Mouse (Mus musculus): ENCODE measurements at regions not wholly inside any gene's neighbourhood (a gene's known extent, or its start where the extent isn't known, plus 50 kb on each side); places are given as distances from the start of the nearest gene placed in this dataset.

DNA sequence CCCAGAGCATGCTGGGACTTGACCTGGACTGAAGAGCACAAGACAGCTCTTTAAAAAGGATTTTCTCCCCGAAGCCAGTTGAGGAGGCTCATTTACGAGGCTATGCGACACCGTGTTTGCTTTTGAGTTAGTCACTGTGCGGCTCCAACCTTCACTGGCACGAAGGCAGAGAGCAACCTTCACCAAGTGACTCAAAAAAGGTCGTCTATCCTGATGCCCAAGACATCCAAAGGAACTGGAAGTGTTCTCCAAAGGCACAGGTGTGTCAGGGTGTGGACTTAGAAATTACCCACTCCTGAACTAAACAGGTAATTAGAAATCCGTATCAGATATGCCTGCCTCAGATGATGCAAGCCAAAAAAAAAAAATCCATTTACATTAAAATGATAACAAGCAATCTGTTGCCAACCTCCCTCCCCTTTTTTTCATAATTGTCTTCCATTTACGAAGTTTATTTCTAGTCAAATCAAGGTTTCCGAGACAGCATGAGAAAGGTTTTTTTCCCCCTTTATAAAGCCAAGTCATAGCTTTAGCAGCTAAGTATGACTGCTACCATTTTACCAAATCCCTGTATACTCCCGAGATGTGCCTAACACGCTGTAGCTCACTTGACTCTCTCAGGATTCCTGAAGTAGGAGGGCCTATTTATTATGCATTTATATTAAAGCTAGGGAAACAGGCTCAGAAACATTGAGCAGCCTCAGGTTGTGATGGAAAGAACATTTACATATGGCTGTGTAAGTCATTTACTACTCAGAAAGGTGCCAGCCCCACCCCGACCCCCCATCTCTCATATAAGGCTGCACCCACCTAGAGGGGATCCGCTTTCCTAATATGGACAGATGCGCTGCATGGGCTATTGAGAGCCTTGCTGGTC, 110.3 kb upstream of the Cpm start:
- WGBS, result 77% methylated on average over 15 of the region's 15 CpGs
- Histone ChIP-seq H3K27me3 (ENCODE audit: control insufficient read depth, insufficient read depth, low read length) (no peaks in the 10 kb centered on the region), H3K4me2 (ENCODE audit: low read depth, low read length) (no peak overlapping the region), H3K9ac (ENCODE audit: low read length) (no peak overlapping the region), H3K4me1 (ENCODE audit: control insufficient read depth, insufficient read depth, low read length) (no peaks in the 10 kb centered on the region; the same call in 1 of the 2 replicates), H3K4me3 (ENCODE audit: low read length) (no peak overlapping the region), H3K36me3 (ENCODE audit: control insufficient read depth, insufficient read depth) (no peaks in the 10 kb centered on the region), H3K9me3 (replicated peaks; ENCODE audit: control insufficient read depth, low read length) (no peaks in the 10 kb centered on the region), H3K27ac (ENCODE audit: low read length) (no peak overlapping the region)
- no peak for ATAC-seq (replicated peaks; ENCODE audit: extremely low read depth, insufficient read depth, low FRiP score)

DNA sequence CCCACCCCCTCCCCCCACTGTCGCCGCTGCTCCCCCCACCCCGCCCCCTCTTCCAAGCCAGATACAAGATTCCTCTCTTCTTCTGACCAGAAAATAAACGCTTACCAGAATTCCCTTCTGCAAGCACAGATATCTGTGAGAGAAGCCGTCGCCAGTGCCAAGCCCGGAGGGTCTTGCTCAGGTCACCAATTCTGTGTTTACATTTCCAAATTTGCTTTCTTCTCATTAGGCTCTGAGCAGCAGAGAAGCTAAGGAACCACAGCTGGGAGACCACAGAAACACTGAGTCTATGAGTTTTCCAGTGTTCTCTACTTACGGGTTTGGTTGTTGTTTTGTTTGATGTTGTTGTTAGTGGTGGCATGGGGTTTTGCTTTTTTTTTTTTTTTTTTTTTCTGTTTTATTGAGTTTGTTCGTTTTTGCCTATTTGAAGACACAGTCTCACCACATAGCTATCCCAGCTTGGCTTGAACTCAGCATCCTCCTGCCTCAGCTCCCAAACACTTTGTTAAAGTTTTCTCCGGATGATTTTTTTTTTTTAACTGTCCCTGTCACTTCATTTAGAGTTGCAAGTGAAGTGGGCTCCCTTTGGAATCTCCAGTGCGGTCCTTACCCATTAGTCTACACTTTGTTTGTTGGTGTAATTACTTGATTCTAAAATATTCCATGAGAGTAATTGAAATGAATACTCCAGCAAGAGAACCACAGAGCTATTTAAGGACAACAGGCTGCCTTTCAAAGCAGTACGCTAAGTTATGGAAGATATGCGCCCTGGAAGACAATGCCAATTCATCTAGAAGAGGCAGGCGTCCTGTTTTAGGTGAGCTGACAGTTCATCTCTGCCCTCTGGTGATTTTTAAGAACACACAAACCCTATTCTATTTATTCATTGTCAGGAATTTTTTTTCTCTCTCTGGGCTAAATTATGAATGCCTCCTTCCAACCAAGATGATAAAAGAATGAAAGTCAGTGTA, 111.2 kb upstream of the Cpm start:
- Histone ChIP-seq H3K36me3 (ENCODE audit: control insufficient read depth, insufficient read depth) (no peaks in the 10 kb centered on the region), H3K4me1 (ENCODE audit: control insufficient read depth, insufficient read depth, low read length) (no peaks in the 10 kb centered on the region; the same call in 1 of the 2 replicates), H3K9me3 (replicated peaks; ENCODE audit: control insufficient read depth, low read length) (no peaks in the 10 kb centered on the region), H3K27ac (ENCODE audit: low read length) (no peak overlapping the region), H3K4me3 (ENCODE audit: low read length) (no peak overlapping the region), H3K9ac (ENCODE audit: low read length) (no peak overlapping the region), H3K27me3 (ENCODE audit: control insufficient read depth, insufficient read depth, low read length) (no peaks in the 10 kb centered on the region), H3K4me2 (ENCODE audit: low read depth, low read length) (no peak overlapping the region)
- ATAC-seq (replicated peaks; ENCODE audit: extremely low read depth, insufficient read depth, low FRiP score), result no peak
- WGBS, result 43% methylated on average over 14 of the region's 14 CpGs

DNA sequence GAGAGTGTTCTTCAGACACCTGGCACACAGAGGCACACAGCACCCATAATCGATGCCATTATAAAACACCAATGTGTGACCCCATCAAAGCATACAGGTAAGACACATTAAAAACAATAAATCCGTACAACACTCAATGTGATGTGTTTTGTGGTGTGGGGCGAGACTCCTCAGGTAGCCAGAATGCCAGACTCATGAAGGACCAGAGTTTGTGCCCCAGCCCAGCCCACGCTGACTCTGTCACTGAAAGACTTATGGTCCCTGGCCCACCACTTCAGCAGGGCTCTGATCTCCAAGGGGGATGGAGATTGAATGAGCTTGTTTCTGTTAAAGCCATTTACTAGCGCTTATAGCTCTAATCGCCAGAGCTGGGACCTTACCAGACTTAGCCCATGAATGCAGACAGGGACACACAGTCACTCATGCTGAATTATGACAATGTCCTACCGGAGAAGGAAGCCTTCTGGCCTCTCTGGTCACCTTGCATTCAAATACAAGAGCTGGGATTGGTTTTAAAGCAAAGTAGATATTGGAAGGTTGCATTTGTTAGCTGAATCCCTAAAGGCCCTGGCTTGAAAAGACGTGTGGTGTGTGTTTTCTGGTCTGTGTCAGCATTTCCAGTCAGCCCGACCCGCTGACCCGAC, 112.1 kb upstream of the Cpm start:
- H3K9me3 ChIP-seq (replicated peaks; ENCODE audit: control insufficient read depth, low read length), result no peaks in the 10 kb centered on the region
- H3K9ac ChIP-seq (ENCODE audit: low read length), result no peak overlapping the region
- H3K36me3 ChIP-seq (ENCODE audit: control insufficient read depth, insufficient read depth), result no peaks in the 10 kb centered on the region
- WGBS, result 61% methylated on average over 11 of the region's 11 CpGs
- ATAC-seq (replicated peaks; ENCODE audit: extremely low read depth, insufficient read depth, low FRiP score), result no peak
- H3K27me3 ChIP-seq (ENCODE audit: control insufficient read depth, insufficient read depth, low read length), result no peaks in the 10 kb centered on the region
- H3K4me1 ChIP-seq (ENCODE audit: control insufficient read depth, insufficient read depth, low read length), result no peaks in the 10 kb centered on the region; the same call in 1 of the 2 replicates
- H3K4me3 ChIP-seq (ENCODE audit: low read length), result no peak overlapping the region
- no peak overlapping the region for H3K27ac ChIP-seq (ENCODE audit: low read length)
- H3K4me2 ChIP-seq (ENCODE audit: low read depth, low read length), result no peak overlapping the region

DNA sequence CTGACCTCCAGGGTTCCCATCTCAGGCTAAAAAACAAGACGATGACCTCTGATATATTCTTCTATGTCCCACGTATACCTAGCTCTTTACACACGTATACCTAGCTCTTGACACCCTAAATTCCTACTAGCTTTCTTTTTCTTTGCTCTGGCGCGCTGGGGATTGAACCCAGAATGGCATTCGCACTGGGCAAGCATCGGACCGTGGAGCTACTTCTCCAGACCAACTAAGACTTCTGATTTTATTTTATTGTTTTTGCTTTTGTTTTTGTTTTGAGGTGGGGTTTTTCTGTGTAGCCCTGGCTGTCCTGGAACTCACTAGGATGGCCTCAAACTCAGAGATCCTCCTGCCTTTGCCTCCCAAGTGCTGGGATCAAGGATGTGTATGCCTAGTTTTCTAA, 112.8 kb upstream of the Cpm start:
- ATAC-seq (replicated peaks; ENCODE audit: extremely low read depth, insufficient read depth, low FRiP score), result no peak

DNA sequence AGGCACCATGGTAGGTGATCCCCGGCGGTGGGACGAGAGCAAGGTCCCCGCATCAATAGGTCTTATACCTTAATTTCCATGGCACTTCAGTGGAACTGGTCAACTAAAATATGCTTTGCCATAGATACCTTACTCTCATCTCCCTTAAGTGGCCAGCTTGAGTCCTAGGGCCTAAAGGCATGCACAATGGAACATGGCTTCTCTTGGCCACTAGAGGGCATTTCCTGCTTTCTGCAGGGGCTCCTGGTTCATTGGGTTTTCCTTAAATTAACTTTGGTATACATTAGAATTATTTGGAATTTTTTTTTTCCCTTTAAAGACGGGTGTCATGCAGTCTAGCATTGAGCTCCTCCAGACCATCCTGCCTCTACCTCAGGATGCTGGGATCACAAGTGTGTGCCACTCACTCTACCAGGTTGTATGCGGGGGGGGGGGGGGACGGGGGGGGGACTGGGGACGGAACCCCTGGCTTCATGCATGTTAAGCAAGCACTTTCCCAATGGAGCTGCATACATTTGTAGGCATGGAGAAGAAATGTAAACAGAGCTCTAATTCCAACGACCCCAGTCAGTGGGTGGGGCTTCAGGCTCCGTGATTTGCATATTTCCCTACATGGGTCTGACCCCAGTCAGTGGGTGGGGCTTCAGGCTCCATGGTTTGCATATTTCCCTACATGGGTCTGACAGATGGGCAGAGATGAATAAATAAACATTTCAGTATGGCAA, 113.4 kb upstream of the Cpm start:
- no peaks in the 10 kb centered on the region for H3K9me3 ChIP-seq (replicated peaks; ENCODE audit: control insufficient read depth, low read length)
- H3K27ac ChIP-seq (ENCODE audit: low read length), result no peak overlapping the region
- H3K4me1 ChIP-seq (ENCODE audit: control insufficient read depth, insufficient read depth, low read length), result no peaks in the 10 kb centered on the region; the same call in 1 of the 2 replicates
- no peak overlapping the region for H3K4me3 ChIP-seq (ENCODE audit: low read length)
- H3K9ac ChIP-seq (ENCODE audit: low read length), result no peak overlapping the region
- 62% methylated on average over 10 of the region's 10 CpGs for WGBS
- H3K4me2 ChIP-seq (ENCODE audit: low read depth, low read length), result no peak overlapping the region
- H3K36me3 ChIP-seq (ENCODE audit: control insufficient read depth, insufficient read depth), result no peaks in the 10 kb centered on the region
- H3K27me3 ChIP-seq (ENCODE audit: control insufficient read depth, insufficient read depth, low read length), result no peaks in the 10 kb centered on the region
- no peak for ATAC-seq (replicated peaks; ENCODE audit: extremely low read depth, insufficient read depth, low FRiP score)

More for the DNA sequence above, 112.8 kb upstream of the Cpm start:
- no peak overlapping the region for H3K4me2 ChIP-seq (ENCODE audit: low read depth, low read length)
- H3K27ac ChIP-seq (ENCODE audit: low read length), result no peak overlapping the region
- H3K9me3 ChIP-seq (replicated peaks; ENCODE audit: control insufficient read depth, low read length), result no peaks in the 10 kb centered on the region
- no peaks in the 10 kb centered on the region; the same call in 1 of the 2 replicates for H3K4me1 ChIP-seq (ENCODE audit: control insufficient read depth, insufficient read depth, low read length)
- H3K36me3 ChIP-seq (ENCODE audit: control insufficient read depth, insufficient read depth), result no peaks in the 10 kb centered on the region
- 83% methylated on average over 8 of the region's 8 CpGs for WGBS
- no peak overlapping the region for H3K4me3 ChIP-seq (ENCODE audit: low read length)
- no peaks in the 10 kb centered on the region for H3K27me3 ChIP-seq (ENCODE audit: control insufficient read depth, insufficient read depth, low read length)
- no peak overlapping the region for H3K9ac ChIP-seq (ENCODE audit: low read length)

DNA sequence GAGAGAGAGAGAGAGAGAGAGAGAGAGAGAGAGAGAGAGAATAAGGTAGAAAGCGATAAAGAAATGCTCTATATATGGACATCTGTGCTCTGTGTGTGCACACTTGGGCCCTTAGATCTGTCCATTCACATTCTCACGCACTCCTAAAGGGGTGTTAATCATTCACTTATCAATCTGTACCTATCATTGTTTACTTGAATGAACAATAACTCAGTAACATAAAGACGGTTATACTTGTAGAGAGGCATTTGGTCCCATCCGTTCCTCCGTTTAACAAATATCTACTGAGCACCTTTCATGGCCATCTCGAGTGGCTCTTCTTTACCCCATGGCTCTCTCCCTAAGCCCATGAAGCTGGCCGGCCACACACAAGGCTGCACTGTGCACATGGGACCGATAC, 114.3 kb upstream of the Cpm start:
- Histone ChIP-seq H3K36me3 (ENCODE audit: control insufficient read depth, insufficient read depth) (no peaks in the 10 kb centered on the region), H3K4me3 (ENCODE audit: low read length) (no peak overlapping the region), H3K27me3 (ENCODE audit: control insufficient read depth, insufficient read depth, low read length) (no peaks in the 10 kb centered on the region), H3K27ac (ENCODE audit: low read length) (no peak overlapping the region), H3K9me3 (replicated peaks; ENCODE audit: control insufficient read depth, low read length) (no peaks in the 10 kb centered on the region), H3K4me1 (ENCODE audit: control insufficient read depth, insufficient read depth, low read length) (no peaks in the 10 kb centered on the region; the same call in 1 of the 2 replicates), H3K4me2 (ENCODE audit: low read depth, low read length) (no peak overlapping the region), H3K9ac (ENCODE audit: low read length) (no peak overlapping the region)
- no peak for ATAC-seq (replicated peaks; ENCODE audit: extremely low read depth, insufficient read depth, low FRiP score)
- 90% methylated on average over 8 of the region's 8 CpGs for WGBS

DNA sequence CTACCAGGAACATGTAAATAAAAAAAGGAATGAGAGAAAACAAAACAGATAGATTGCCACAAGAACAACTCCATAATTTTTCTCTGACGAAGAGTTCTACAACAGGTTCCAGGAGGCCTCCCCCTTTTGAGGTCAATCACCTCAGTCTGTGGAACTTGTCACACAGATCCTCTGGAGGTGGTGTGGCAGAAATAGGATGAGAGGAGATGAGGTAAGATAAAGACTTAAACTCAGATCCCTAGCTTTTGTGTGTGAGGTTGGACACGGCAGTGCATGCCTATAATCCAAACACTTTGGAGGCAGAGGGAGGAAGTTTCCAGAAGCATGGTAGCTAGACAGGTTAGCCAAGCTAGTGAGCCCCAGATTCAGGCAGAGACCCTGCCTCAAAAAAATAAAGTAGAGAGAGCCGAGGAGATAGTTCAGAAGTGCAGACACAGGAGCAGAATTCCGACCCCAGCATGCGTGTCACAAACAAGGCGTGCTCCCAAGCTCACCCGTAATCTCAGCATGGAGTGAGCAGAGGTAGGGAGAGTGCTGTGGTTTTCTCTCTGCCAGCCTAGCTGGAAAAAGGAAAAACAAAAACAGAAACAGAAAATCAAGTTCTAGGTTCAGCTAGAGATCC, 115.3 kb upstream of the Cpm start:
- H3K27me3 ChIP-seq (ENCODE audit: control insufficient read depth, insufficient read depth, low read length), result no peaks in the 10 kb centered on the region
- H3K27ac ChIP-seq (ENCODE audit: low read length), result no peak overlapping the region
- ATAC-seq (replicated peaks; ENCODE audit: extremely low read depth, insufficient read depth, low FRiP score), result no peak
- no peak overlapping the region for H3K9ac ChIP-seq (ENCODE audit: low read length)
- no peaks in the 10 kb centered on the region; the same call in 1 of the 2 replicates for H3K4me1 ChIP-seq (ENCODE audit: control insufficient read depth, insufficient read depth, low read length)
- H3K4me3 ChIP-seq (ENCODE audit: low read length), result no peak overlapping the region
- no peaks in the 10 kb centered on the region for H3K36me3 ChIP-seq (ENCODE audit: control insufficient read depth, insufficient read depth)
- no peak overlapping the region for H3K4me2 ChIP-seq (ENCODE audit: low read depth, low read length)
- WGBS, result 82% methylated on average over 7 of the region's 7 CpGs
- H3K9me3 ChIP-seq (replicated peaks; ENCODE audit: control insufficient read depth, low read length), result no peaks in the 10 kb centered on the region

Measured in heart, embryonic 16.5 days (tissue).